Mouse (Mus musculus) large intestine, adult 2 months (tissue): ENCODE measurements around the gene Lztfl1. TPM values are rescaled to one million over a fixed set of nuclear protein-coding genes. Genes with fewer than 3 reads are reported as not detected.
"Not testable (repeated sequence)": the region's sequence is repeated elsewhere in the genome, so short reads cannot be mapped to it uniquely, and the experiment has no call there.

Experiments
- DNase-seq: peaks from one replicate; pipeline ENCODE4 v3.0.0-alpha.2; 2012; ENCODE audit warnings: low read depth, low spot score
- WGBS: fragments of 180-500 bp; shearing (Covaris S2); methylation state at CpG from one replicate; pipeline ENCODE4 v1.1.7; 2018; 5-methylcytosine and 5-hydroxymethylcytosine counted together
- polyA plus RNA-seq: library from polyadenylated mRNA; depleted of rRNA; stranded (reverse); fragments of >200 nt; gene quantifications from 2 replicates; pipeline ENCODE4 v1.2.3, GENCODE M21; 2012; rRNA removed

The Lztfl1 gene
- 1.3 and 3.8 TPM in 2 replicates for polyA plus RNA-seq

DNA sequence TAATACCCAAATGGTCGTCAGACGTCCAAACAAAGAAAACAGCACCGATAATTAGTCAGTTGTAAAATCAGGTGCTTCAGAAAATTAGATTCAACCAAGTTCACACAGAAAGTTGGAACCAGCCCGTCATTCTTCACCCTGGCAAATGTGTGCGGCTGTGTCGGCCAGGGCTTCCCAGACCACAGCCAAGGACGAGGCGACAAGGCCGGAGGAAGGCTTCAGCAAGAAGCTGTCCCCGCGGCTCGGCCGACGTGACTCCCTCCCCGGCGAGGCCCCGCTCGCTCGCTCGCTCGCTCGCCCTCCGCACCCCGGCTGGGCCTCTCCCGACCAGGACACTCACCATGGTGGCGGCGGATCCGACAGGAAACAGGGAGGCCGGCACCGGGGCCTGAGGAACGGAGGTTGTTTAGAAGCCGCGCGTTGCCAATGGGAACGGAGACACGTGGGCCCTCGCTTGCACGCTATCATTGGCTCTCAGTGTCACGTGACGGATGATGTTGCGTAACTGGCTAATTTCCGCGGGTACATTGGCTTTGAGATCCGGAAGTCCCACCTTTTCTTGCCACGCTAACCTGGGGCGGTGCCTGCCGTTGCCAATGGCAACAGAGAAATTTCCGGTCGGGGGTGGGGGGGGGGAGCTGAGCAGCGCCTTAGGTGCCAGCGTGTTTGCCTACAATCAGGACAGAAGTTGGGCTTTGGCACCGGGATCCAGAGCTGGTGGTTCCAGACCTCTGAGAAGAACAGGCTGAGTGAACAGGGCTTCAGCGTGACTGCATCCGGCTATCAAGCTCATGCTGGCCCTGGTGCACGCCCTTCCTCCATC lies at the start of gene Lztfl1:
Gene Lztfl1 (minus strand): TSS at position 512 of the 823 bp plus-strand sequence.
- peak; percentile 98 for DNase-seq
- under 1% methylated on average over 55 of the region's 55 CpGs for WGBS

- 80% methylated on average over 3 of the region's 3 CpGs for WGBS
- DNase-seq = no peak
Observed at GRCm38 (mm10) chr9:123766996-123767395, 49.5 kb upstream of the Lztfl1 start.

- DNase-seq = no peak
- 74% methylated on average over 3 of the region's 3 CpGs for WGBS
Observed at GRCm38 (mm10) chr9:123763771-123764170, 46.3 kb upstream of the Lztfl1 start.

DNA sequence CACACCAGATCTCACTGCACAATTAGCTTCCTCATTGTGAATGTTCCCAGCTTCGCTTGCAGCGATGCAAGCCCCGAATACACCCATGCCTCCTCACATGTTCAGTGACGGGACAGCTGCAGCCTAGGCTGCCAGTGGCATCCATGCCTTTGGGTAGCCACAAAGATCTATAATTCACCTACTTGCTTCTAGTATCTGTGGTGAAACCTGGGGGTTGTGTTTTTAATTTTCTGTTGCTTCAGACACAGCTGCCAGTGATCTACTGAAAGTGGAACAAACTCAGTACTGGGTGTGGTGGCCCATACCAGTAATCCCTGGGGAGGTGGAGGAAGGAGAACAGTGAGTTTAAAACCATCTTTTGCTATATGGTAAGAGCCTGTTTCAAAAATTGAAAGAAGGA lies 45.4 kb upstream of the Lztfl1 start:
- no peak for DNase-seq
- WGBS = 76% methylated on average over 4 of the region's 4 CpGs

DNA sequence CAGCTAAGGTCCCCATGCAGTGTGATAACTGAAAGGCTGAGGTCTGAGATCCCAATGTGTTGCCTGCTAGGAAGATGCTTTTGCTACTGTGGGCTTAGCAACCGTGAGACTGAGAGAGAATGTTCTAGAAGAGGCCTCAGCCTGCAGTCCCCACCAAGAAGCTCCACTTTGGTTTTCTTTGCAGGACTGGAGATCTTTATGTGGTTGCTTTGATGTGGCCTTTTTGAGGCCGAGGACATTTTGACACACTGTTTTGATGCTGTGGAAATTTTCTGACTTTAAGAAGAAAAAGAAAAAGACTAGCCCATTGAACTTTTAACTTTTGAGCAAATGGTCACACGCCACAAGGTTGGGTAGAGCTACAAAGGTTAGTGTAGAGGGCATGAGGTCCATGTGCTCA lies 43.3 kb upstream of the Lztfl1 start:
- no peak for DNase-seq
- 87% methylated on average over 3 of the region's 3 CpGs for WGBS

DNA sequence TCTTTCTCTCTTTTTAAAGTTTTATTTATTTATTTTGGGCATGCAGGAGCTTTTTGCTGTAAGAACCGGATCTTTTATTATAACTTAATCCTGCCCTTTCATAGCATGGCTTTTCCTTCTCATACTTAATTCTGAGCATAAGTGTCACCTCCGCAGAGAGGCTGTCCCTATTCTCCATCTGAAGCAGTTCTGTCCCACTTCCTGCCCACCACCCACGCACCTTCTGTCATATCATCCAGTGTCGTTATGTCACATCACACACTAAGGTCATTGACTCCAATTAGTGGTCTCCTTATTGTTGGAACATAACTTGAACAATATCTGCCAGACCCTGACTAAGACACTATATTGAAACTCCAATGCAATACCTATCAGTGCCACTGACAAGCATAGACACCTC lies 41.1 kb upstream of the Lztfl1 start:
- no peak for DNase-seq
- WGBS = 69% methylated on average over 4 of the region's 4 CpGs

DNA sequence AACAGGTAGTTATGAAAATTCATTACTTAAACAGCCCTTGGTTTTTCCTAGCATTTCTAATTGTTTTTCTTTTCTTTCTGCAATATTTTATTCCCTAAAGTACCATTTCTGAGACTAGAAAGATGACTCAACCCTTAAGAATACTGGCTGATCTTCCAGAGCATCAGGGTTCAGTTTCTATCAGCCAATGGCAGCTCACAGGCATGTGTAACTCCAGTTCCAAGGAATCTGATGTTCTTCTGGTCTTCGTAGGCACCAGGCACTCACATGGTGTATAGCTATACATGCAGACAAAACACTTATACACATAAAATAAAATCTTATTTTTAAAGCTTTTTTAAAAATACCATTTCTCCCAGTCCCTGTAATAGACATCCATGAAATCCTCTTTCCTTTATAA lies 40.7 kb upstream of the Lztfl1 start:
- WGBS = 58% methylated on average over 1 of the region's 1 CpGs
- DNase-seq = no peak

- DNase-seq = no peak
- WGBS = 56% methylated on average over 2 of the region's 2 CpGs
Observed at GRCm38 (mm10) chr9:123757326-123757725, 39.8 kb upstream of the Lztfl1 start.

DNA sequence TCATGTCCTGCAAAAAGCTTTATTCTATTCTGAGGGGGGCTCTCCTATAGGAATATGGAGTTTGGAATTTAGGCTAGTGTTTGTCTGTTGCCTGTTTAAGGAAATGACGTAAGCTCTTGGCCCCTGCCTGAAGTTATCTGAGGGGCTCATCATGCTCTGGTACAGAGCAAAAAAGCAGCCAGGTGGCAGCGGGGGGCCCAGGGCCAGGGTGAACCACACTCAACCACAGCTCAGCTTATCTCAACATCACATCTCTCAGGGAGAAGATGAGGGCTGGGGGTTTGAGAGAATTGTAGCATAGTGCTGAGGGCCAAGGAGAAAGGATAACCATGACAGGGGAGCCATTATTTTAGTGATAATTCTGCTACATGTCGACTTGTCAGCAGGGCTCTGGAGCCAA lies 39.3 kb upstream of the Lztfl1 start:
- 70% methylated on average over 3 of the region's 3 CpGs for WGBS
- DNase-seq = no peak

DNA sequence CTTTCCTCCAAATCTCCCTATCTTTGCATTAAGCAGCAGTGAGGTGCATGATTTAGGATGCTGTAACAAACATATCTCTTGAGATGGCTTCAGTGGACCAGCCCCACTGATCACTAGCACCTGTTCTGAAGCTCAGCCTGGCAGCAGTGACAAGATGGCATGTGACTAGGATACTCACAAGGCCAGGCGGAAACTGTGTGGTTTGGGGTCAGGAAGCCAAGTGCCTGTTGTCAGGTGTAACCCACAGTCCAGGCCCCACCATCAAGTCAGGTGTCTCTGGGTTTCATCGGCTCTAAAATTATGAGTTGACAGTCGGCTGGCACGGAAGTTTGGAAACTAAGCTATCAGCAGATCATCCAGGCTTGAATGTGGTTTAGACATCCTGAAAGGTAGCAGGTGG lies 36.8 kb upstream of the Lztfl1 start:
- WGBS = 86% methylated on average over 4 of the region's 4 CpGs
- no peak for DNase-seq

DNA sequence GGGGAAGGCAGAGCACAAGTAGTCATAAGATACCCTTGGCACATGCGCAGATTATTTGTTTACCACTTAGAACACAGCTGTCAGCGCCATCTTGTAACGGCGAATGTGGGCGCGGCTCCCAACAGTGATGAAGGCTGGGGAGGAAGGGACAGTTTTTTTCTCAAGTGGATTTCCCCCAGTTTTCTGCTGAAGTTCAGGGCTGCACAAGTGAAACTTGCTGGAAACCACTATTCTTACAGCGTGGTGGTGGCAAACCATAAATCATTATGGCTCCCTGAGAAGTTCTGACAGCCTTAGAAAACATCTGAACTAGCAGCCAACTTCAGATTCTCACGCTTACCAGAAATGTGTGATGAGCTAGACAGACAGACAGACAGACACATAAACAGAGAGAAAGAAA lies 32.2 kb upstream of the Lztfl1 start:
- 86% methylated on average over 8 of the region's 8 CpGs for WGBS

GRCm38 (mm10) chr9:123740799-123741198 lies 23.3 kb upstream of the Lztfl1 start:
- WGBS = 82% methylated on average over 4 of the region's 4 CpGs
- no peak for DNase-seq

More for the DNA sequence above, 32.2 kb upstream of the Lztfl1 start:
- not testable (repeated sequence) for DNase-seq

DNA sequence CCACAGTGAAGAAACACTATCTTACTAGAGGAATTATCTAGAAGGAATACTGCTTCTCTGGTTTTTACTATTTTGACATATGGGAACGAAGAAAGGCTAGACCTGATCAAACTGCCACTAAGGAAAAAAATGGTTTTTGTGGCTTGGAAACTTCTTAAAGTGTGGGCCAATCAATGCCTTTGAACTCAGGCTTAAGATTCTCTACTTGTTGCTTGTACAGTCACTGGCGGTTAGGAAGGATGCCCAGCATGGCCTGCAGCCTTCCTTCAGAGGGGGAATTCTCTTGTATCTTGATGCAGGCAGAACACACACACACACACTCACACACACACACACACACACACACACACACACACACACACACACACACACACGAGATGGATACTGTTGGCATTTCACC lies 16.6 kb upstream of the Lztfl1 start:
- no peak for DNase-seq
- WGBS = 63% methylated on average over 3 of the region's 3 CpGs

DNA sequence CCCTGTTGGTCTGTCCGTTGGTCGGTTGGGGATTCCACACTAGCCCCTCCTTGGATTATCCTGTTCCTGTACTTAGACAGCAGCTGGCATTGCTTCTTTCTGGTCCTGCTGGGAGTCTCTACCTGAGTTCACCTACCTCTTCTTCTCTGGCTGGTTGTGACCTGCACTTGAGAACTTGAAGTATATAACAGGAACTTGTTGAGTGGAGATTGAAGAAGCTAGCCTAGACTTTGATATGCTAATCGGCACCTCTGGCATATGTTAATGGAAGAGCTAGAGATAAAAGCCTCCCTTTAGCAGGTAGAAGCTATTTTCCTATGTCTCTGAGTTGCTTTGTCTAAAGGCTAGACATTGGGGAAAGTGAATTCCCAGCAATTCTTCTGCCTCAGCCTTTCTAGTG lies 13.8 kb upstream of the Lztfl1 start:
- 83% methylated on average over 3 of the region's 3 CpGs for WGBS

GRCm38 (mm10) chr9:123722737-123723493 lies 5.4 kb upstream of the Lztfl1 start:
- WGBS = 60% methylated on average over 2 of the region's 2 CpGs
- DNase-seq = no peak

More for the DNA sequence above, 13.8 kb upstream of the Lztfl1 start:
- no peak for DNase-seq

GRCm38 (mm10) chr9:123716301-123716700 lies 1.2 kb downstream of the Lztfl1 start:
- WGBS = 15% methylated on average over 3 of the region's 3 CpGs
- no peak for DNase-seq

DNA sequence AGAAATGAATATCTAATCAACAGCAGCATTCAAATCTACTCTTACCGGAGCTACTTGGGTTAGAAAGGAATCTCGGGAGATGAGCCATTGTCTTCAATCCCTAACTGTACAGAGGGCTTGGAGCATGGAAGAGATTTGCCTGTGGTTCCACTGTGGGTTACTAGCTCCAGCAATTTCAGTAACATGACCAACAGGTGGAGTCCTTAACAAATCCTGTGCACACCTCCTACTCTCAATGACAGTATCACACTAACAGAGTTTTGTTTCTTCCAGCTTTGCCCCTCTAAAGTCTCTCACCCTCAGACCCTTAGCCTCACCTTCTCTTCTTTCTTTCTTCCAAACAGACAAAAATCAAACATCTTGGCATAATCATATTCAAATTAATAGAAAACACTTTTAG lies 4.4 kb downstream of the Lztfl1 start:
- no peak for DNase-seq
- 84% methylated on average over 2 of the region's 2 CpGs for WGBS

GRCm38 (mm10) chr9:123709226-123709625 lies 8.3 kb downstream of the Lztfl1 start:
- WGBS = 38% methylated on average over 2 of the region's 2 CpGs
- no peak for DNase-seq

GRCm38 (mm10) chr9:123701822-123702221 lies 15.7 kb downstream of the Lztfl1 start:
- DNase-seq = no peak

GRCm38 (mm10) chr9:123695634-123696302 lies 21.7 kb downstream of the Lztfl1 start:
- 79% methylated on average over 3 of the region's 3 CpGs for WGBS
- DNase-seq = no peak

More at GRCm38 (mm10) chr9:123701822-123702221, 15.7 kb downstream of the Lztfl1 start:
- 84% methylated on average over 5 of the region's 5 CpGs for WGBS
